Mouse (Mus musculus): ENCODE results near the gene Arhgdig. TPM values are rescaled to one million over a fixed set of nuclear protein-coding genes. Genes with fewer than 3 reads are reported as not detected.
A peak's percentile ranks its signal among the peaks of the same experiment; 100 is the strongest.
"Not testable (repeated sequence)": the region's sequence is repeated elsewhere in the genome, so short reads cannot be mapped to it uniquely, and the experiment has no call there.

Gene Arhgdig
- total RNA-seq, 2 experiments from 2014 or later, result 0.98 TPM; not detected in 1

DNA sequence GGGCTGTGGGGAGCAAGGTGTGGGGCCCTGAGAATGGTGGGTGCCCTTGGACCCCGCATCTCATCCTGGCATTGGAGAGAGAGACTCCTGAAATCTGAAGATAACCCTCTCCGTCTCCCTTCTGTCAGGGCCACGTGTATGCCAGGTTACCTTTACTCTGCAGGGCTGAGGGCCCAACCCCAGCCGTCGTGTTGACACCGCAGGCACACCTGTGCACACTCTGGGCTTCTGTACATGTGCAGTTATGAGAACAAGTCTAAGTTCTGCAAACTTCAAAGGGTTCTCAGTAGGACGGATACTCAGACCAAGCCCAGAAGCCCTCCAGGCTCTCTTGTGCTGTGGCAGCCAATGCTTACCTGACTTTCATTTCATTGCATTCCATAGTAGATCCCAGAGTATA is 4.7 kb upstream of the Arhgdig start:
- ATAC-seq (replicated peaks; ENCODE audit: poor library complexity, severe bottlenecking), result no peak

DNA sequence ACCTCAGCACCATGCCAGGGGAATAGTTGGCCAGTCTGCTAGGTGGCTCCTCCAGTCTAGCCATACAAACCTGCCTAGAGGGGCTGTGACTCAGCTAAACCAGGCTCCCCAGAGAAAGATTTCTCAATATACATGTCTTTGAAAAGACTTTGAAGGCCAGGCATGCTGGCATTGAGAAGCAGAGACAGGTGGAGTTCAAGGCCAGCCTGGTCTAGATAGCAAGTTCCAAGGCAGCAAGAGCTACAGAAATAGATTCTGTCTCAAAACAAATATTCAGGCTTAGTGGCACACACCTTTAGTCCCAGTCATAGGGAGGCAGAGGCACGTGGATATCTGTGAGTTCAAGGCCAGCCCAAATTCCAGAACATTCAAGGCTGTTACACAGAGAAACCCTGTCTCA is 1.2 kb downstream of the Arhgdig start:
- ATAC-seq (replicated peaks; ENCODE audit: poor library complexity, severe bottlenecking), result no peak

DNA sequence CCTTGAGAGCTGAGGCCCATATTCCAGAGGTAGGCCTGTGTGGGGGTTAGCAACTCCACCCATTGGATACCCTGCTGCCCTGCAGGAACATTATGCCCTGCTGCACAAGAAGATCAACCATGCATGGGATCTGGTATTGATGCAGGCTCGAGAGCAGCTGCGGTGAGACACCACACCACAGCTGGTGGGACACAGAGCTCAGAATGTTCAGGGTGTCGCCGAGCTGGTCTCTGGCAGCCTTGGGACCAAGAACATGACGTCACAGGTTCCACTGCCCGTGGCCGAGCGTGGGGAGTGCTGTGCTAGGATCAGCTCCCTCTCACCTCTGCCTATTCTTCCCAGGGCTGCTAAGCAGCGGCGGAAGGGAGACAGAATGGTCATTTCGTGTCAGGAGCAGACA is 2.8 kb downstream of the Arhgdig start:
- no peak for ATAC-seq (replicated peaks; ENCODE audit: poor library complexity, severe bottlenecking)

DNA sequence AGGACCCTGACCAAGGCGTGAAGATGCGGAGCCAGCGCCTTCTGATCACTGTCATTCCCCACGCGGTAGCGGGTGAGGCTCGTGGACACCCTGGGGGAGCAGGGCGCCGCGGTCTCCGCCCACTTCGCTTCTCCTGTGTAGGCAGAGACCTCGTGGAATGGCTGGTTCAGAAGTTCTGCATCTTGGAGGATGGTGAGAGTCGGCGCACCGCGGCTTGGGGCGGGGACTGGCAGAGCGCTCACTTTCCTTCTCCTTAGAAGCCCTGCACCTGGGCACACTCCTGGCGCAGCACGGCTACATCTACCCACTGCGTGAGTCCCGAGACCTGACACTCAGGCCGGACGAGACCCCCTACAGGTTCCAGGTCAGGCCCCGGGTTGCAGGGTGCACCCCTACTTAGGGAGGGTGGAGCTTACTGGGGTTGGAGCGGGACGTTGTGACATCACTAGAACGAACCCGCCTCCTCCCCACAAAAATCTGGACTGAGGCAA is 4.2 kb downstream of the Arhgdig start:
- peak; percentile 47 for ATAC-seq (replicated peaks; ENCODE audit: poor library complexity, severe bottlenecking)

DNA sequence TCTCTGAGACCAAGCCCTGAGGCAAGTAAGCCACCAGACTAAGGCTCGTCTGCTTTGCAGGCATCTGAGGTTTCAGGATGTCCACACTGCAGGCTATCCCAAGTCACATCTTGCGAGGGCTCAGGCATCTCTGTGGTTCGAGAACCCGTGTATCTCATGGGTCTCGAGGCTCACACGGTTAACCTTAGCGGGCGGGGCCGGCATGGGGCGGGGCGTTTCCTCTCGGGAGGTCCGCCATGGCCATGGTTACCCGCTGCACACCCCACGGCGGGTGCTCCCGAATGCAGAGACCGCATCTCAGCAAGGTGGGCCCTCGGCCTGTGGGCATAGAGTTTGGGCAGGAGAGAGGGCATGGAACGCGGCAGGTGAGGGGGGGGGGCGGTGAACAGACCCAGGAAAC is 4.8 kb downstream of the Arhgdig start, which contains the start of gene Rgs11:
TSS of gene Rgs11 (plus strand) at position 215 of the 400 bp plus-strand sequence.
- peak; percentile 25; the same call in 1 of the 2 replicates for ATAC-seq (replicated peaks; ENCODE audit: poor library complexity, severe bottlenecking)

DNA sequence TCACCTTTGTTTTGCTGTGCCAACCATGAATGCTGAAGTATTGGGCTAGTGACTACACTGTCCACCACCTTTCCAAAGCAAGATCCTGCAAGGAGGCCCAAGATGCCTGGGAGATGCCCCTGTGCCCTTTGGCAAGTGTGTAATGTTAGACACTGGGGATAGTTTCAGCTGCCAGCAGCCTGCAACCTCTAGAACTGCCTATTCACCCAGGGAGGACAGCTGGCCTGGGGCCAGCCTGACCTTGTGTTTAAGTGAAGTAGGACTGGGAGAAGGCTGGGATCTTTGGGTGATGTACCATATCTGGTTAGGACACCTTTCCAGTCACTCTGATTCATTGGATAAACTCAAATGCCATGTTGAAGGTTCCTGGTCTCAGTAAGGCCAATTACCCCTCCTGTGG is 5.6 kb downstream of the Arhgdig start:
- no peak for ATAC-seq (replicated peaks; ENCODE audit: poor library complexity, severe bottlenecking)

DNA sequence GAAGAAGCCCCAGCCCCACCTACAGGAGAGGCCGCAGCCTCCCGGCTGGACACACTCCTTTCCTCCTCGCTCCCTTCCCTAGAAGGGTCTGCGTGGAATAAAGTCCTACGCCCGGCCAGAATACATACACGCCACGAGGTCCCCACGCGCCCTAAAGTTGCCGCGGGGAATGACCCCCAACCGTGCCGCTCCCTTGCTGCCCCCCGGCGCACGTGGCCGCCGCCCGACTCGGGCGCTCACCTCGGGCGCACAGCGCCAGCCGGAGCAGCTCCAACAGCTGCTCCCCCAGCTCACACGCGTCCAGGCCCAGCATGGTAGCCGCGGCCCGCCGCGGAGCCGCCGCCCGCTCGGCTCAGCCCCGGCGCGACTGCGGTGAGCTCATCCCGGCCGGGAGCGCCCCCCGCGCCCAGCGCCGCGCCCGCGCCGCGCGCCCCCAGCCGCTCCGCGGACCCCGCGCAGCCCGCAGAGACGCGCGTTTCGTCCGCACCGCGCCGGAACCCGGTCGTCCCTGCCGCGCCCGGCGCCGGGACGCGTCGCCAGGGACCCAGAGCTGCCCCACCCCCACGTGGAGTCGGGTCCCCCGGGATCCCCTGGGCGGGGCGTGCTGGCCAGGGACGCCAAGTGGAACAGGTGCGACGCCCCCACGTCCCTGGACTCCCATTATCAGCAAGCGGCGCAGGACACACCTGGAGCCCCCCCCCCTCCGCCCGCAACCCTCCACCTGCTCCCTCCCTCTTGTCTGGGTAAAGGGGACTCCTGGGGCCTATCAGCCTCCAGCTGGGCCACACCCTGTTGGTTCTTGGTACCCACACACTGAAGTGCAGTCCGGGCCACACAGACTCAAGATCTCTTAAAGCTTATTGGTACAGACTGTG is 6.5 kb downstream of the Arhgdig start:
- no peak for ATAC-seq (replicated peaks; ENCODE audit: poor library complexity, severe bottlenecking)

DNA sequence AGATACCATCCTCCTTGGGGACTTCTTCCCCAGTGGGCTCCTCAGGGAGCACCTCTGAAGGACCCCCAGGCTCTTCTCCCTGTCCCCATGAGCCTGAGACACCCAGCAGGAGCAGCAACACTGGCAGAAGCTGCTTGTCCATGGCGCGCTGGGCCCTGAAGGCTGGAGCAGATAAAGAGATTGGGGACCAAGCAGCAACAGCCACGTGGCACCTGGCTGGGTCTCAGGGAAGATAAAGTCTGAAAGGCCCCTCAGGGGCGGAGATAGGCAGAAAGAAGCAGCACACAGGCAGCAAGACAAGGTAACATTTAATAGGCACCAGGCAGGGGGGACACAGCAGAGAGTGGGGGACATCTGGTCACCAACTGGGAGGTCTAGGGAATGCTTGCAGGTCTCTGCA is 8.7 kb downstream of the Arhgdig start, which contains the start of gene Pdia2:
TSS of gene Pdia2 (minus strand) at position 196 of the 400 bp plus-strand sequence.
- ATAC-seq (replicated peaks; ENCODE audit: poor library complexity, severe bottlenecking), result no peak

DNA sequence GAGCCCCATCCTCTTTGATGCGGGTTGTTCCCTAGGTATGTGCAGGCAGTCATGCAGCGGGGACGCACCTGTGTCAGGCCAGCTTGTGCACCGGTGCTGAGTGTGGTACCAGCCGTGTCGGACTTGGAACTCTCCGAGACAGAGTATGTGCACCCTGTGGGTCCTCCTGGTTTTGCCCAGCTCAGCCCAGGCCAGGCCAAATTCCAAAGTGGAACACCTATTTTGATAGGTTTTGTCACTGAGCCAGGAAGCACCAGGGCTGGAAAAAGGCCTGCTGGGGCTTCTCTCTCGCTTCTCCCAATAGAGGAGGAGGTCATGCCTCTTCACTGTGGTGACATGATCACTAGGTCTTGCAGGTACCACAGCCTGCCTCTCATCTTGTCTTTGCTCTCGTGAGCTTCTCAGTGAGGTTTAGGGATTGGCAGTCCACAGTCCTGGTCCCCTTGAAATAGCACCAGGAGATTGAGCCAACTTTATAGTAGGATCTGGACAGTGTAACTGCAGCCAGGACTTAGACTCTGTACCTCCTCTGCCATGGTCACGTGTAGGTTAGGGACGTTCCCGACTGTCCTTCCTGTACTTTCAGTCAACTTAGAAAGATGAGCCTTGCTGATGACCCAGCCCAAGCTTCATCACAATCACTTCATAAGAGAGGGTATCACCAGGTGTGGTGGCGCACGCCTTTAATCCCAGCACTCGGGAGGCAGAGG is 14.9 kb downstream of the Arhgdig start:
- no peak for ATAC-seq (replicated peaks; ENCODE audit: poor library complexity, severe bottlenecking)

DNA sequence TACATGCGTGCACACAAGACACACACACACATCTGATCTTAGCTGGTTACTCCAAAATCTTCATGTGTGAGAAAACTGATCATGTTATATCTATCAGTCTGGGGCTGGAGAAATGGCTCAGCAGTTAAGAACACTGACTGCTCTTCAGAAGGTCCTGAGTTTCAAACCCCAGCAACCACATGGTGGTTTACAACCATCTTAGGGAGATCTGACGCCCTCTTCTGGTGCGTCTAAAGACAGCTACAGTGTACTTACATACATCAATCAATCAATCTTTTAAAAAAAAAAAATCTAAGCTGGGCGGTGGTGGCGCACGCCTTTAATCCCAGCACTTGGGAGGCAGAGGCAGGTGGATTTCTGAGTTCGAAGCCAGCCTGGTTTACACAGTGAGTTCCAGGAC is 16.1 kb downstream of the Arhgdig start:
- ATAC-seq (replicated peaks; ENCODE audit: poor library complexity, severe bottlenecking), result not testable (repeated sequence)

DNA sequence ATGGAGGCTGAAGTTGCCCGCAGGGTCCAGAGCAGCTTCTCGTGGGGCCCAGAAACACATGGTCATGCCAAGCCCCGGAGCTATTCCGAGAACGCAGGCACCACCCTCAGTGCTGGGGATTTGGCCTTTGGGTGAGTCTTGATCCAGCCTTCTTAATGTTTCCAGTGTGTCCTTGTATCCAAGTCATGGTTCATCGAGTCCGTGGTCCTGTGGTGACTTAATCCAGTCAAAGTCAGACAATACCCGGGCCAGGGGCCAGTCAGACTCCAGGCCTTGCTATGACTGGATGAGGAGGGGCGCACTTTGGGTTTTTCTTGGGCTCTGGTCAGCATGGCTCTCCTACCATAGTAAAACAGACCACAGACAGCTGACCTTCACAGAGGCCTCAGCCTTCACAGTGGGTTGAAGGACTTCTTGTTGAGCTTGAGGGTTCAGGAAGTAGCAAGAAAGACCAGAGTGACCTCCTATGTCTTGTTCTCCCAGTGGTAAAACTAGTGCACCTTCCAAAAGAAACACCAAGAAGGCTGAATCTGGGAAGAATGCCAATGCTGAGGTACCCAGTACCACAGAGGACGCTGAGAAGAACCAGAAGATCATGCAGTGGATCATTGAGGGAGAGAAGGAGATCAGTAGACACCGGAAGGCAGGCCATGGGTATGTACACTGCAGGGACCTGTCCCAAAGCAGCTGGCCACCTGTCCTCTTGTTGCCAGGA is 19.3 kb downstream of the Arhgdig start:
- no peak for ATAC-seq (replicated peaks; ENCODE audit: poor library complexity, severe bottlenecking)

DNA sequence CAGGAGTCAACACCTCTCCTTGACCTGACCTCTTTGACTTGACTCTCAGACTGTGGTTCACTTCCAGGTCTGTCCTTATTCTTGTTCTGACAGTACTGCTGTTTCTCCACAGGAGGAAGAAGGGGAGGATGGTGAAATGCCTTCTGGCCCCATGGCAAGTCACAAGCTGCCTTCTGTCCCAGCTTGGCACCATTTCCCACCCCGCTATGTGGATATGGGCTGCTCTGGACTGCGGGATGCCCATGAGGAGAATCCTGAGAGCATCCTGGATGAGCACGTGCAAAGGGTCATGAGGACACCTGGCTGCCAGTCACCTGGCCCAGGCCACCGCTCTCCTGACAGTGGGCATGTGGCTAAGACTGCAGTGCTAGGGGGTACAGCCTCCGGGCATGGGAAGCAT is 20.0 kb downstream of the Arhgdig start:
- no peak; the same call in 1 of the 2 replicates for ATAC-seq (replicated peaks; ENCODE audit: poor library complexity, severe bottlenecking)

DNA sequence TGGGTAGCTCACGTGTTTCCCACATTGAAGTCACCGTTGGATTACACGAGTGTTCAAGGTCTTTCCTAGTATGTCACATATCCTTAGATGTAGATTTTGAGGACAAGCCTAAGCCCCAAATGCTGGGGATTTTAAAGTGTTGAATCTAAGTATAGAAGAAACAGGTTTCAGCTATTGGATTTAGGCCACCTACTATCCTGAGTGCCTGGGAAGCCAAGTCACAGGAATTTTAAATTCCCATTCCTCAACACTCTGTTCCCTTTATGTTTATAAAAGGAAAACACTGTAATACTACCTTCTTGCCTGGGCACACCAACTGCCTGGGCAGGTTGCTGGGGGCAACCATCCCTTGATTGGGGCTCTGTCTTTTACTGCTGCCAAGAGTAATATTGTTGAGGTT is 26.4 kb downstream of the Arhgdig start:
- no peak for ATAC-seq (replicated peaks; ENCODE audit: poor library complexity, severe bottlenecking)

DNA sequence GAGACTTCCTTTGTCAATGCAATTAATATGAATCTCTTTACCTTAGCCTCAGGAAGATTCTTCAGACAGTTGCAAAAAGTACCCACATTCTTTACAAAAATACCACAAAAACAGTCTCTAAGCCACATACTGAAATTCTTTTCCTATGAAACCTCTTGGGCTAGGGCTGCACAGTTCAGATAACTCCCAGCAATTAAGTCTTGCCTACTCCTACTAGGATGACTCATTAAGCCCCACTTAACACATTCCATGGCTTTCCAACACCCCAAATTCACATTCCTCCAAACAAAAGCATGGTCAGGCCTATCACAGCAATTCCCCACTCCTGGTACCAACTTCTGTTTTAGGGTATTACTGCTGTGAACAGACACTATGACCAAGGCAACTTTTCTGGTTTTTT is 29.0 kb downstream of the Arhgdig start:
- no peak for ATAC-seq (replicated peaks; ENCODE audit: poor library complexity, severe bottlenecking)

DNA sequence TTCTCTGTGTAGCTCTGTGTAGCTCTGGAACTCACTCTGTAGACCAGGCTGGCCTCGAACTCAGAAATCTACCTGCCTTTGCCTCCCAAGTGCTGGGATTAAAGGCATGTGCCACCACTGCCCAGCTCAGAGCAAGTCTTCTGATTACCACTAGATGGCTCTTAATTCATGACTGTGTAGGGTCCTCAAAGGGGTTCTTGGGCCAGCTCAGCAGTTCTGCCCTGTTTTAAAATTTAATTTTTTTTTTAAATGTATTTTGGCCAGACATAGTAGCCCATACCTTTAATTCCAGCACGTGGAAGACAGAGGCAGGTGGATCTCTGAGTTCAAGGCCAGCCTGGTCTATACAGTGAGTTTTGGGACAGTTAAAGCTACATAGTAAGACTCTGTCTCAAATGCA is 32.3 kb downstream of the Arhgdig start:
- ATAC-seq (replicated peaks; ENCODE audit: poor library complexity, severe bottlenecking), result not testable (repeated sequence)

DNA sequence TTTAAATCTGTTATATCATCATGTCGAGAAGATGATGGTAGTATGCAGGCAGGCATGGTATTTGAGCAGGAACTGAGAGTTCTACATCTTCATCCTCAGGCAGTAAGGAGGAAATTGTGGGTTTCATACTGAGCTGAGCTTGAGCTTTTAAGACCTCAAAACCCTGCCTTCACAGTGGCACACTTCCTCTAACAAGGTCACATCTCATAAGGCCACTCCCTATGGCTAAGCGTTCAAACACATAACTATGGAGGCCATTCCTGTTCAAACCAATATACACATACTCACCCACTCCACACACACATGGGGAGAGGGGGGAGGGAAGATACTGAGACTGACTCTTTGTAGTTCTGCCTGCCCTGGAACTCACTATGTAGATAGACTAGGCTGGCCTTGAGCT is 39.5 kb downstream of the Arhgdig start:
- peak; percentile 98 for ATAC-seq (replicated peaks; ENCODE audit: poor library complexity, severe bottlenecking)

DNA sequence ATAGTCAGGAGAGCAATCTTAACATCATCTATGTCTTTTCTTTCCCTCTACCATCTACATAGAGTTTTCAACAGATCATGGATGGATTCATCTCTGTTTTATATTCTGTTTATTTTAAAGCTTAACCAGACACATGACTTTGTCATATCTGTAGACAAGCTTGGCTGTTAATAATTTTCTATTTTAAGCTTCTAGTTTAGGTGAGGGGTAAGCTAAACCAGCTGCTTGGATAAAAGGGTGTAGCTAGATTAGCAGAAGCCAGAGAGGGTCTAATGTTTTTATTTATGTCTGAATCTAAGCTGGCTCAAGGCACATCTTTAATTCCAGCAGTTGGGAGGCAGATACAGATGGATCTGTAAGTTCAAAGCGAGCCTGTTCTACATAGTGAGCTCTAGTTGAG is 44.9 kb downstream of the Arhgdig start:
- ATAC-seq (replicated peaks; ENCODE audit: poor library complexity, severe bottlenecking), result no peak

DNA sequence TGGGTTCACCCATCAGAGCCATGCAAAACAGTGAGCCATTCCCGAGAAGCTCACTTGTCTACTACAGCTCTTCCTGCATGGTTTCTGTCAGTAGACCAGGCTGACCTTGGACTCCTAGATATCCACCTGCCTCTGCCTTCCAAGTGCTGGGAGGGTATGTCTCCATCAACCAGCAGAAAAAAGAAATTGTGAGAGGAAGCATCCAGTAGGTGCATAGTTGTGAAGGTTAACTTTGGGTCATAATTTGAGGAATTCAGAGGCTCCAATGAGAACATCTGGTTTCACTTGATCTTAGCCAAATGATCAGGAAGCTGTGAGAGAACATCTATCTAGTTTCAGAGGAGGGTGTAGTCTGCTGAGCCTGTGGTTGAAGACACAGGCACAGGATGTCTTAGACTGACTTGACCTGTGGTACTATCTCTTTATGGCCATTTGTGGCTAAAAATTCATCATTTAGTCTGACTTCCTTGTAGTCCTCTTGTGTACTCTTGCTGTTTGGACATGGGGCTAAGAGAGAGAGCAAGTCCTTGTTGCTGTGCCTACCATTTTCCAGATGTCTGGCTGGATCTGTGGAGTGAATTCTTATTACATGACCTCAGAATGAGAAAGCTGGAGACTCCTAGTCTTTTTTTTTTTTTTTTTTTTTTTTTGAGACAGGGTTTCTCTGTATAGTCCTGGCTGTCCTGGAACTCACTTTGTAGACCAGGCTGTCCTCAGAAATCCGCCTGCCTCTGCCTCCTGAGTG is 55.5 kb downstream of the Arhgdig start:
- no peak for ATAC-seq (replicated peaks; ENCODE audit: poor library complexity, severe bottlenecking)
